Mouse (Mus musculus): ENCODE data around the gene Lrrc28. TPM values are rescaled to one million over a fixed set of nuclear protein-coding genes. Genes with fewer than 3 reads are reported as not detected.
A peak's percentile ranks its signal among the peaks of the same experiment; 100 is the strongest.

Gene Lrrc28
- polyA plus RNA-seq, 1 experiment, result 44.7 TPM

GRCm38 (mm10) chr7:67558230-67558629 is 86.8 kb downstream of the Lrrc28 start:
- TF ChIP-seq POLR2A (IDR thresholded peaks at IDR 0.05; ENCODE audit: borderline replicate concordance, extremely low read depth, insufficient read depth, insufficient read length, poor library complexity, severe bottlenecking) (no peak), CTCF (IDR thresholded peaks at IDR 0.05; ENCODE audit: borderline replicate concordance, extremely low read depth, insufficient read depth, insufficient read length) (no peak)
- no peak for DNase-seq (ENCODE audit: low read depth)

- no peak for DNase-seq (ENCODE audit: low read depth)
- no peak for TF ChIP-seq POLR2A (IDR thresholded peaks at IDR 0.05; ENCODE audit: borderline replicate concordance, extremely low read depth, insufficient read depth, insufficient read length, poor library complexity, severe bottlenecking)
- TF ChIP-seq CTCF (IDR thresholded peaks at IDR 0.05; ENCODE audit: borderline replicate concordance, extremely low read depth, insufficient read depth, insufficient read length), result no peak
Observed at GRCm38 (mm10) chr7:67554863-67555262, 90.2 kb downstream of the Lrrc28 start.

- TF ChIP-seq CTCF (IDR thresholded peaks at IDR 0.05; ENCODE audit: borderline replicate concordance, extremely low read depth, insufficient read depth, insufficient read length) (no peak), POLR2A (IDR thresholded peaks at IDR 0.05; ENCODE audit: borderline replicate concordance, extremely low read depth, insufficient read depth, insufficient read length, poor library complexity, severe bottlenecking) (no peak)
- no peak for DNase-seq (ENCODE audit: low read depth)
Observed at GRCm38 (mm10) chr7:67551242-67551641, 93.8 kb downstream of the Lrrc28 start.

GRCm38 (mm10) chr7:67549073-67549561 is 96.0 kb downstream of the Lrrc28 start:
- no peak for TF ChIP-seq POLR2A (IDR thresholded peaks at IDR 0.05; ENCODE audit: borderline replicate concordance, extremely low read depth, insufficient read depth, insufficient read length, poor library complexity, severe bottlenecking)
- TF ChIP-seq CTCF (IDR thresholded peaks at IDR 0.05; ENCODE audit: borderline replicate concordance, extremely low read depth, insufficient read depth, insufficient read length), result peak; percentile 77
- DNase-seq (ENCODE audit: low read depth), result peak; percentile 95

- TF ChIP-seq POLR2A (IDR thresholded peaks at IDR 0.05; ENCODE audit: borderline replicate concordance, extremely low read depth, insufficient read depth, insufficient read length, poor library complexity, severe bottlenecking) (no peak), CTCF (IDR thresholded peaks at IDR 0.05; ENCODE audit: borderline replicate concordance, extremely low read depth, insufficient read depth, insufficient read length) (no peak)
- peak; percentile 34 for DNase-seq (ENCODE audit: low read depth)
Observed at GRCm38 (mm10) chr7:67548599-67549041, 96.4 kb downstream of the Lrrc28 start.

GRCm38 (mm10) chr7:67546282-67546681 is 98.8 kb downstream of the Lrrc28 start:
- TF ChIP-seq POLR2A (IDR thresholded peaks at IDR 0.05; ENCODE audit: borderline replicate concordance, extremely low read depth, insufficient read depth, insufficient read length, poor library complexity, severe bottlenecking) (no peak), CTCF (IDR thresholded peaks at IDR 0.05; ENCODE audit: borderline replicate concordance, extremely low read depth, insufficient read depth, insufficient read length) (no peak)
- DNase-seq (ENCODE audit: low read depth), result no peak

GRCm38 (mm10) chr7:67544586-67544985 is 100.5 kb downstream of the Lrrc28 start:
- DNase-seq (ENCODE audit: low read depth), result no peak
- TF ChIP-seq CTCF (IDR thresholded peaks at IDR 0.05; ENCODE audit: borderline replicate concordance, extremely low read depth, insufficient read depth, insufficient read length) (no peak), POLR2A (IDR thresholded peaks at IDR 0.05; ENCODE audit: borderline replicate concordance, extremely low read depth, insufficient read depth, insufficient read length, poor library complexity, severe bottlenecking) (no peak)

GRCm38 (mm10) chr7:67543641-67544040 is 101.4 kb downstream of the Lrrc28 start:
- DNase-seq (ENCODE audit: low read depth), result no peak

GRCm38 (mm10) chr7:67536588-67537372 is 108.3 kb downstream of the Lrrc28 start:
- no peak for TF ChIP-seq CTCF (IDR thresholded peaks at IDR 0.05; ENCODE audit: borderline replicate concordance, extremely low read depth, insufficient read depth, insufficient read length)
- no peak for TF ChIP-seq POLR2A (IDR thresholded peaks at IDR 0.05; ENCODE audit: borderline replicate concordance, extremely low read depth, insufficient read depth, insufficient read length, poor library complexity, severe bottlenecking)
- DNase-seq (ENCODE audit: low read depth), result no peak

More at GRCm38 (mm10) chr7:67543641-67544040, 101.4 kb downstream of the Lrrc28 start:
- TF ChIP-seq POLR2A (IDR thresholded peaks at IDR 0.05; ENCODE audit: borderline replicate concordance, extremely low read depth, insufficient read depth, insufficient read length, poor library complexity, severe bottlenecking) (no peak), CTCF (IDR thresholded peaks at IDR 0.05; ENCODE audit: borderline replicate concordance, extremely low read depth, insufficient read depth, insufficient read length) (no peak)

GRCm38 (mm10) chr7:67535941-67536340 is 109.1 kb downstream of the Lrrc28 start:
- no peak for DNase-seq (ENCODE audit: low read depth)
- no peak for TF ChIP-seq CTCF (IDR thresholded peaks at IDR 0.05; ENCODE audit: borderline replicate concordance, extremely low read depth, insufficient read depth, insufficient read length)
- no peak for TF ChIP-seq POLR2A (IDR thresholded peaks at IDR 0.05; ENCODE audit: borderline replicate concordance, extremely low read depth, insufficient read depth, insufficient read length, poor library complexity, severe bottlenecking)

GRCm38 (mm10) chr7:67530981-67531380 is 114.1 kb downstream of the Lrrc28 start:
- TF ChIP-seq CTCF (IDR thresholded peaks at IDR 0.05; ENCODE audit: borderline replicate concordance, extremely low read depth, insufficient read depth, insufficient read length) (no peak), POLR2A (IDR thresholded peaks at IDR 0.05; ENCODE audit: borderline replicate concordance, extremely low read depth, insufficient read depth, insufficient read length, poor library complexity, severe bottlenecking) (no peak)
- no peak for DNase-seq (ENCODE audit: low read depth)

GRCm38 (mm10) chr7:67529381-67529780 is 115.7 kb downstream of the Lrrc28 start:
- TF ChIP-seq POLR2A (IDR thresholded peaks at IDR 0.05; ENCODE audit: borderline replicate concordance, extremely low read depth, insufficient read depth, insufficient read length, poor library complexity, severe bottlenecking) (no peak), CTCF (IDR thresholded peaks at IDR 0.05; ENCODE audit: borderline replicate concordance, extremely low read depth, insufficient read depth, insufficient read length) (no peak)
- DNase-seq (ENCODE audit: low read depth), result no peak
